Mouse (Mus musculus) gastrocnemius, postnatal 25 days (tissue): ENCODE data around the gene Smim8. TPM values are rescaled to one million over a fixed set of nuclear protein-coding genes. Genes with fewer than 3 reads are reported as not detected.
"Not testable (repeated sequence)": the region's sequence is repeated elsewhere in the genome, so short reads cannot be mapped to it uniquely, and the experiment has no call there.

Experiments used
- DNase-seq: peaks from one replicate; pipeline ENCODE4 v3.0.0; 2022
- long read RNA-seq, 2 experiments: library from polyadenylated mRNA; stranded (forward); transcript quantifications; one replicate each; pipeline ENCODE4 v2.0.0; 2021
- total RNA-seq, 2 experiments: library from RNA; stranded (reverse); gene quantifications; 1 replicate in 1 of 2; 2 replicates in 1 of 2; pipeline ENCODE4 v1.2.3; 2021

The Smim8 gene
- total RNA-seq, result 10 to 100 TPM; 21.1 to 24.4 TPM
- long read RNA-seq, experiment 1, transcript Smim8-201 (3 exons, 786 nt), result major isoform, 41 of 88 reads
- long read RNA-seq, experiment 1, partial matches to known transcripts, result 40 of 88 reads
- long read RNA-seq, experiment 1, other reads (novel, unspliced or antisense), result 1 of 88 reads
- long read RNA-seq, experiment 2, transcript Smim8-201 (3 exons, 786 nt), result major isoform, 24 of 48 reads
- long read RNA-seq, experiment 2, partial matches to known transcripts, result 20 of 48 reads
- long read RNA-seq, experiment 2, other reads (novel, unspliced or antisense), result 0 of 48 reads

GRCm38 (mm10) chr4:34777677-34778527 is at the start of gene Smim8:
TSS of gene Smim8 (minus strand) at chr4:34778423.
- peak; percentile 86 for DNase-seq

GRCm38 (mm10) chr4:34823901-34824300 is 45.7 kb upstream of the Smim8 start:
- no peak for DNase-seq

GRCm38 (mm10) chr4:34819904-34820303 is 41.7 kb upstream of the Smim8 start:
- DNase-seq, result no peak

- DNase-seq, result no peak
Measured at GRCm38 (mm10) chr4:34801166-34802034, 23.2 kb upstream of the Smim8 start.

GRCm38 (mm10) chr4:34798005-34798404 is 19.8 kb upstream of the Smim8 start:
- DNase-seq, result no peak

GRCm38 (mm10) chr4:34797294-34797983 is 19.2 kb upstream of the Smim8 start:
- DNase-seq, result no peak

- no peak for DNase-seq
Measured at GRCm38 (mm10) chr4:34796294-34796693, 18.1 kb upstream of the Smim8 start.

- DNase-seq, result no peak
Measured at GRCm38 (mm10) chr4:34786476-34786875, 8.3 kb upstream of the Smim8 start.

GRCm38 (mm10) chr4:34785646-34786045 is 7.4 kb upstream of the Smim8 start:
- DNase-seq, result no peak

- no peak for DNase-seq
Measured at GRCm38 (mm10) chr4:34784865-34785264, 6.6 kb upstream of the Smim8 start.

GRCm38 (mm10) chr4:34782730-34783129 is 4.5 kb upstream of the Smim8 start:
- DNase-seq, result no peak

GRCm38 (mm10) chr4:34771652-34772371 is 6.4 kb downstream of the Smim8 start:
- DNase-seq, result no peak

- DNase-seq, result no peak
Measured at GRCm38 (mm10) chr4:34756163-34756562, 22.1 kb downstream of the Smim8 start, which contains the start of gene Gm136. TSS of gene Gm136 (minus strand) at chr4:34756263.

- no peak for DNase-seq
Measured at GRCm38 (mm10) chr4:34749236-34749635, 29.0 kb downstream of the Smim8 start.

GRCm38 (mm10) chr4:34734461-34734860 is 43.8 kb downstream of the Smim8 start:
- no peak for DNase-seq

GRCm38 (mm10) chr4:34733415-34733814 is 44.8 kb downstream of the Smim8 start:
- not testable (repeated sequence) for DNase-seq

GRCm38 (mm10) chr4:34729851-34730341 is 48.3 kb downstream of the Smim8 start, which contains the start of gene Cfap206:
TSS of gene Cfap206 (minus strand) at chr4:34730206.
- peak; percentile 35 for DNase-seq

GRCm38 (mm10) chr4:34725710-34726109 is 52.5 kb downstream of the Smim8 start:
- not testable (repeated sequence) for DNase-seq

- no peak for DNase-seq
Measured at GRCm38 (mm10) chr4:34724306-34724705, 53.9 kb downstream of the Smim8 start.

- DNase-seq, result no peak
Measured at GRCm38 (mm10) chr4:34723186-34723585, 55.0 kb downstream of the Smim8 start.
